Mouse (Mus musculus): ENCODE data around the gene Pxn.

- TF ChIP-seq CTCF (IDR thresholded peaks at IDR 0.05; ENCODE audit: low read depth) (no peak), EP300 (IDR thresholded peaks at IDR 0.05; ENCODE audit: low read depth) (no peak)
Observed at GRCm38 (mm10) chr5:115500383-115500935, 6.0 kb upstream of the Pxn start.
